Mouse (Mus musculus) kidney, embryonic 14.5 days (tissue): ENCODE measurements around the gene Edn3. TPM values are rescaled to one million over a fixed set of nuclear protein-coding genes. Genes with fewer than 3 reads are reported as not detected.

Experiments
- ATAC-seq: fragments of 200-750 bp; cut with Nextera tagmentation; 2 replicates; pipeline ENCODE4 v1.8.0; 2017; ENCODE audit warnings: moderate number of reproducible peaks, mild to moderate bottlenecking, moderate TSS enrichment, moderate library complexity; ENCODE audit not compliant: low FRiP score, low TSS enrichment
- H3K27ac ChIP-seq: fragments of 300-500 bp; sonication (generic); 2 replicates; pipeline ENCODE4 v1.5.1; 2014; ENCODE audit warnings: low read depth, mild to moderate bottlenecking, low read length, moderate library complexity, mixed read lengths
- H3K27me3 ChIP-seq: fragments of 300-500 bp; sonication (generic); 2 replicates; pipeline ENCODE4 v1.6.1; 2014; ENCODE audit warnings: mild to moderate bottlenecking, low read length; ENCODE audit not compliant: control insufficient read depth, insufficient read depth
- H3K36me3 ChIP-seq: fragments of 300-500 bp; sonication (generic); 2 replicates; pipeline ENCODE4 v1.6.1; 2014; ENCODE audit warnings: low read length, mixed read lengths; ENCODE audit not compliant: control insufficient read depth, insufficient read depth
- H3K4me1 ChIP-seq: fragments of 300-500 bp; sonication (generic); 2 replicates; pipeline ENCODE4 v1.6.1; 2014; ENCODE audit warnings: low read length, mixed read lengths; ENCODE audit not compliant: control insufficient read depth, insufficient read depth
- H3K4me2 ChIP-seq: fragments of 300-500 bp; sonication (generic); replicated peaks from 2 replicates; pipeline ENCODE4 v1.6.1; 2014; ENCODE audit warnings: low read depth, mild to moderate bottlenecking, low read length
- H3K4me3 ChIP-seq: fragments of 300-500 bp; sonication (generic); 2 replicates; pipeline ENCODE4 v1.5.1; 2014; ENCODE audit warnings: mild to moderate bottlenecking, low read length
- H3K9ac ChIP-seq: fragments of 300-500 bp; sonication (generic); 2 replicates; pipeline ENCODE4 v1.6.1; 2014; ENCODE audit warnings: low read depth, mild to moderate bottlenecking, low read length, moderate library complexity
- H3K9me3 ChIP-seq: fragments of 300-500 bp; sonication (generic); 2 replicates; pipeline ENCODE4 v1.6.1; 2016; ENCODE audit warnings: low read length; ENCODE audit not compliant: control insufficient read depth
- WGBS: fragments of 180-500 bp; shearing (Covaris S2); extraction: QIAGEN DNeasy Blood & Tissue Kit; methylation state at CpG from one replicate; pipeline ENCODE4 v1.1.7; 2014; 5-methylcytosine and 5-hydroxymethylcytosine counted together
- polyA plus RNA-seq: library from polyadenylated mRNA; unstranded; fragments of >200 nt; fragmentation: Nextera tagmentation; extraction: Ambion mirVana; gene quantifications from 2 replicates; pipeline ENCODE4 v1.2.1, GENCODE M21; 2014

Edn3 gene
- polyA plus RNA-seq, 1 experiment from 2014 or later, result 6.3 TPM

DNA sequence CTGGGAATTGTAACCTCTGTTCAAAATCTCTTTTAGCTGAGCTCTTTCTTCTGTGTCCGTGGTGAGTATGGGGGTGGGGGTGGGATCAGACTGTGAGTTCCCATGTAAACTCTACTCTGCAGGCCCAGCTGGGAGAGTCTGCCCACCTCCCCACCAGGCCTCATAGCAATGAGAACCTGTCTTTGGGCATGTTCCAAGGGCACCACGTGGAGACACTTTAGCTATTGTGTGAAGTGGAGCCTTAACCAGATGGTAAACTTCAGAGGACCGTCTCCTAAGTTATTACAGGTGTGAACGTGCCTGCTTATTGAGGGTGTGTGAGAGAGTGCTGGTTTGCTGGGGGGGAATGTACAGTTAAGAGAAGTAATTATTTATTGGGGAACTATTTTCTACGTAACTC, 22.5 kb downstream of the Edn3 start:
- no peak for ATAC-seq
- H3K9me3 ChIP-seq, result no peaks in the 10 kb centered on the region
- H3K36me3 ChIP-seq, result no peaks in the 10 kb centered on the region
- H3K27me3 ChIP-seq, result no peaks in the 10 kb centered on the region
- 0 out of 2 replicates have a peak, but pooled peaks cover 4% of the 10 kb centered on the region for H3K4me1 ChIP-seq
- H3K4me3 ChIP-seq, result no peak overlapping the region
- H3K4me2 ChIP-seq, result no peak overlapping the region
- H3K9ac ChIP-seq, result no peak overlapping the region
- H3K27ac ChIP-seq, result no peak overlapping the region
- WGBS, result 61% methylated on average over 5 of the region's 5 CpGs

DNA sequence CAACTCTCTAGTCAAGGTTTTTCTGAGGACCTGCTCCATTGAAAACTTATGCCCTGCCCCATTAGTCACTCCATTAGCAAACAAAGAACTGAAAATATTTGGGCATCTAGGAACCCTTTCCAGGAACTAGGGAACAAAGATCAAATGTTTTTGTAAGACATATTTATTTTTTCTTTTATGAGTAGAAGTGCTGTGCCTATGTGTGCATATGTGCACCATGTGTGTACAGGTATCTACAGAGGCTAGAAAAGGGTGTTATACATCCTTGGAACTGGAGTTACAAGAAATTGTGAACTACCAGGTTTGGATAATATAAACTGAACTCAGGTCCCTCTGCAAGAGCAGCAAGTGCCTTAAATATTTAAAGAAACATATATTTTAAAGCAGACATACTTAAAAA, 28.4 kb downstream of the Edn3 start:
- Histone ChIP-seq H3K27me3 (no peaks in the 10 kb centered on the region), H3K4me3 (no peak overlapping the region)
- no peak for ATAC-seq

DNA sequence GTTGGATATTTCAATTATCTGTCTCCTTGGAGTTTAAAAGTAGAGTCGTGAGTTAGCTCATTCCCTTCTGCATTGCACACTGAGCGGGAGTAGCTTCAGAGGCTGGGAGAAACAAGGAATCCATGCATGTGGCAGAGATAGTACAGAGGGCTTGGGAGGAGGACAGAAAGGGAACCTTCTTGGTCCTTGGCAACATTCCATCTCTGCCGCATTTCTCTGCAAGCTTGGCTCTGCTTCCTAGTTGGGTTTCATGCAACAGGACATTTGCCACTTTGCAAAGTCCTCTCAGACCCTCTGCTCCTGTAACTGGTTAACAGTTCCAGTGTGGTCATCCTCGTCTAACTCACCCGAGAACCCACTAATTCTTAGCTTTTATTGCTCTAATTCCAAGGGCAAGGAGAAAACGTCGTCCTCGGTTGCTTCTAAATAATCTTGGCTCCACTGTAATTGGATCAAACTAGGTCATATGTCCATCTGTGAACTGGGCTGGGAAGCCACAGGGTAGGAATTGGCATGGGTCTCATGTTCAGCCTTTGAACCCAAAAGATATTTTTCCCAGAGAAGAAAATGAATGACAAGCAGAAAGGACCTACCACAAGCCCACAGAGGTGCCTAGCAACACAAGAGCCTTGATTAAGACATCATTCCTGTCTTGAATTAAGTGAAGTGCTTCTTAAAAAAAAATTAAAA, 32.2 kb downstream of the Edn3 start:
- no peak for ATAC-seq
- H3K4me1 ChIP-seq, result no peaks in the 10 kb centered on the region
- H3K36me3 ChIP-seq, result no peaks in the 10 kb centered on the region
- no peak overlapping the region for H3K27ac ChIP-seq
- H3K9me3 ChIP-seq, result no peaks in the 10 kb centered on the region
- H3K9ac ChIP-seq, result no peak overlapping the region
- 76% methylated on average over 8 of the region's 8 CpGs for WGBS
- no peak overlapping the region for H3K4me3 ChIP-seq
- H3K27me3 ChIP-seq, result no peaks in the 10 kb centered on the region
- no peak overlapping the region for H3K4me2 ChIP-seq

More for the DNA sequence above, 28.4 kb downstream of the Edn3 start:
- Histone ChIP-seq H3K4me1 (no peaks in the 10 kb centered on the region), H3K9ac (no peak overlapping the region), H3K36me3 (no peaks in the 10 kb centered on the region), H3K9me3 (no peaks in the 10 kb centered on the region), H3K4me2 (no peak overlapping the region), H3K27ac (no peak overlapping the region)

DNA sequence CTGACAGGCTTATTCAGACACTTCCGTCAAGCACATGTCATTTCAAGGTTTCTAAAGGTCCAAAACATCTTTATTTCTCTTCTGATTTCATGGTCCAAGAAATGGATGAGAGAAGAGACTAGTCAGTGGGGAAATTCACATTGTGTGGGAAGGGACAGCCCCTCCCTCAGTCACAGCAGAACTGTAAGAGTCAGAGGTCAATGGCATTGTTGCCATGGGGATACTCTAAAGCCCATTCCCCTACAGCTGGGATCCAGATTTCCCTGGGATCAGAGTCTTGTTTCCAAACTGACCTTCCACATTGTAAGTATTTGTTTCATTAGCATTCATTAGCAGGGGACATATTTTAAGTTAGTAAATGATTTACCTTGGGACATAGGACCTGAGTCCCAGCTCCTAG, 32.8 kb downstream of the Edn3 start:
- Histone ChIP-seq H3K9me3 (no peaks in the 10 kb centered on the region), H3K4me3 (no peak overlapping the region), H3K27me3 (no peaks in the 10 kb centered on the region), H3K9ac (no peak overlapping the region), H3K36me3 (no peaks in the 10 kb centered on the region), H3K27ac (no peak overlapping the region), H3K4me2 (no peak overlapping the region), H3K4me1 (no peaks in the 10 kb centered on the region)
- ATAC-seq, result no peak
- 93% methylated on average over 1 of the region's 1 CpGs for WGBS

DNA sequence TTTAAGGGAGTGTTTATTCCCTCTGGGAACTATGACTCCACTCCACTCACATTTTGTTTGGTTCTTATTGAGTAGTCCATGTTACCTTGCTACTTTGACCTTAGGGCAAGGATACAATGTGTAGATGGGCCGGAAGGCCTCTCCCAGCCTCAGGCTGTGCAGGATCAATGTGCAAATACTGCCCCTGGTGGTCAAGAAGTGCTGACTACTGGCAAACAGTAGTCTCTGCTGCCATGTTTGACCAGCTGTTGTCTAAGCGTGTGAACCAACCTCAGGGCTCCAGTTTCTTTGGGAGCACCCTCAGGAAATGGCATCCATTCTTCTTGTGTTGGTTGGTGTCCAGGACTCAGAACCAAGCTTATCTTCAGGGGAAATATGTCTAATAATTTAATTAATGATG, 36.6 kb downstream of the Edn3 start:
- peak; percentile 48; the same call in 1 of the 2 replicates for ATAC-seq
- H3K36me3 ChIP-seq, result no peaks in the 10 kb centered on the region
- WGBS, result 85% methylated on average over 2 of the region's 2 CpGs

DNA sequence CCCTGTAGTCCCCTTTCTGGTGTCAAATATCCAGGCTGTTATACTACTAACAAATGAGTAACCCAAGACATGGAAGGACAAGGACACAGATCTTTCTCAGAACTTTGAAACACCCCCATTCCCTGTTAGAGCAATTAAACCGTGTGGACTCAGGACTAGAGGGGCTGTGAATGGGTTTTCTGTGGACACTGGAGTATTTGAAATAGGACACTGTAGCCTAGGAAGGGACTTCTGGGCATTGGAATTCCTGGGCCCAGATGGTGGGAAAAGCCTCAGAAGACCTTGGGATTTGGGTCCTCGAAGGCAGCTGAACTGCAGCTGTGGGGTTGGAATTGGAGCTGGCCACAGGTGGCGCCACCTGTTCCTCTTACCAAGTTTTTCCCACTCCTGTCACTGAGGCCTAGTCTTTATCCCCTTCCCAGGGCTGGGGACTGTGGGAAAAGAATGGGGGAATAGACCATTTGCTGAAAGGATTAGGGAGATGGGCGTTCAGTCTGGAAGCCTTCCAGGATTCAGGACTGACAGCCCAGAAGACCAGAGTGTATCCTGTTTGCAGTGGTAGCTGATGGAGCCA, 37.2 kb downstream of the Edn3 start:
- no peaks in the 10 kb centered on the region for H3K27me3 ChIP-seq
- ATAC-seq, result 0 out of 2 replicates have a peak, but pooled peaks have one; percentile 30
- no peaks in the 10 kb centered on the region for H3K4me1 ChIP-seq
- H3K4me3 ChIP-seq, result no peak overlapping the region
- H3K9ac ChIP-seq, result no peak overlapping the region
- no peak overlapping the region for H3K27ac ChIP-seq
- 76% methylated on average over 4 of the region's 4 CpGs for WGBS
- no peaks in the 10 kb centered on the region for H3K36me3 ChIP-seq
- no peak overlapping the region for H3K4me2 ChIP-seq
- 0 out of 2 replicates have a peak, but pooled peaks cover 4% of the 10 kb centered on the region for H3K9me3 ChIP-seq

More for the DNA sequence above, 36.6 kb downstream of the Edn3 start:
- H3K27ac ChIP-seq, result no peak overlapping the region
- no peaks in the 10 kb centered on the region for H3K4me1 ChIP-seq
- no peak overlapping the region for H3K9ac ChIP-seq
- no peak overlapping the region for H3K4me3 ChIP-seq
- no peak overlapping the region for H3K4me2 ChIP-seq
- H3K9me3 ChIP-seq, result 0 out of 2 replicates have a peak, but pooled peaks cover 4% of the 10 kb centered on the region
- H3K27me3 ChIP-seq, result no peaks in the 10 kb centered on the region

DNA sequence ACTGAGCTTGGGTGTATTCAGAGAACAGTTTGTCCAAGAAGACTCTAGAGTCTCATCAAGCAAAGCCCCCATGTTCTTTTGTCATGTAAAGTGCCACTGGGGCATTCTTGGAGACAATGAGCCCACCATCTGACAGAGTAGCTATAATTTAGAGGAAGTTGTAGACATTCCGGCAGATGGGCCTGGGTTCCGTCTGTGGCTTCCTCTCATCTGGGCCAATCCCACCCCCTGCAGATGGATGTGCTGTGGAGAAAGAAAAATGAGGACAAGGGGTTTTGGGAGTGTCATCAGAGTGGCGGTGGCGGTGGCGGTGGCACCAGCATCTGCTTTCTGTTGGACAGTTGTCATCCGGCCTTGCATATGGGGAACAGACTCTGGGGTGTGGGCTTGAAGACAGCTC, 42.0 kb downstream of the Edn3 start:
- no peak for ATAC-seq
- Histone ChIP-seq H3K36me3 (no peaks in the 10 kb centered on the region), H3K27ac (no peak overlapping the region), H3K9ac (no peak overlapping the region), H3K4me2 (no peak overlapping the region), H3K4me3 (no peak overlapping the region), H3K9me3 (peaks cover 6% of the 10 kb centered on the region; the same call in 1 of the 2 replicates), H3K27me3 (no peaks in the 10 kb centered on the region), H3K4me1 (no peaks in the 10 kb centered on the region)
- 86% methylated on average over 6 of the region's 6 CpGs for WGBS

DNA sequence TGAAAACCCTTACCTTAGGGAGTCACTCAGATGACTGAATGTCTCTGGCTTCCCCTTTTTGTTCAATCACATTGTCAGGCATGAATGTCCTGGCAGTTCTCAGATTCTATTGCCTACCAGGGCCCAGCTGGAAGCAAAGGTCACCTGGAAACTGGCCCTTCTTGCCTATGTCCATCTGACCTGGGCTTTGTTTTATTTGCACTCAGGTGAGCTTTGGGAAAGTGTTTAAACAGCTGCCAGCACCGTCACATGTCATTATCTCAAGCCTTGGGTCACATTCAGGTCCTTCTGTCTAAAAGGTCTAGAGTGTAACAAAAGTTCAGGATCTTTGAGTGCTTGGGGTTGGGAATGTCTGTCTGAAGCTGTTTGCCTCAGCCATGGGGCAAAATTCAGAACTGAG, 43.2 kb downstream of the Edn3 start:
- Histone ChIP-seq H3K9ac (no peak overlapping the region), H3K27ac (no peak overlapping the region), H3K9me3 (peaks cover 6% of the 10 kb centered on the region; the same call in 1 of the 2 replicates), H3K4me3 (no peak overlapping the region), H3K4me1 (no peaks in the 10 kb centered on the region), H3K36me3 (no peaks in the 10 kb centered on the region), H3K4me2 (no peak overlapping the region), H3K27me3 (no peaks in the 10 kb centered on the region)
- no peak for ATAC-seq
- WGBS, result 77% methylated on average over 1 of the region's 1 CpGs

DNA sequence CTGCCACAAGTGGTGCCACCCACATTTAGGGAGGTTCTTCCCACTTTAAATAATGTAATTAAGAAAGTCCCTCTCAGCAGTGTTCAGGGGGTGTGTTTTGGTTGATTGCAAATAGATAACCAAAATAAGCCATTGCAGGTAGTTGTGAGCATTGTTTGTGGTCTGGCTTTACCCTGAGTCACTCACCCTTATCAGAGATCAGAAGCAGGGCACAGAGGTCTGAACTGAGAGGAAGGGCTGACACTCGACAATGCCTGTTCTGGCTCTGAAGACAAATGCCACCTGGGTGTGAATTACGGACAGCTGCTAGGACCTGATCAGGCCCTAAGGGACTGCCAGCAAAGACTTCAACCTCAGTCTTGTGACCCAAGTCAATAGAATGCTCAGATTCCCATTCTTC, 47.5 kb downstream of the Edn3 start:
- Histone ChIP-seq H3K9ac (no peak overlapping the region), H3K4me1 (no peaks in the 10 kb centered on the region), H3K9me3 (peaks cover 2% of the 10 kb centered on the region; the same call in 1 of the 2 replicates), H3K4me3 (no peak overlapping the region), H3K4me2 (no peak overlapping the region), H3K27ac (no peak overlapping the region), H3K36me3 (no peaks in the 10 kb centered on the region), H3K27me3 (no peaks in the 10 kb centered on the region)
- WGBS, result 33% methylated on average over 2 of the region's 2 CpGs
- no peak for ATAC-seq
